Mouse (Mus musculus) cerebellum, postnatal 25 days (tissue): ENCODE measurements around the gene Mcoln3.

Experiments used
- DNase-seq, 2 experiments: peaks; one replicate each; pipeline ENCODE4 v3.0.0; 2021; ENCODE audit warnings: mixed read lengths in 2 of 2

Mcoln3 gene

DNA sequence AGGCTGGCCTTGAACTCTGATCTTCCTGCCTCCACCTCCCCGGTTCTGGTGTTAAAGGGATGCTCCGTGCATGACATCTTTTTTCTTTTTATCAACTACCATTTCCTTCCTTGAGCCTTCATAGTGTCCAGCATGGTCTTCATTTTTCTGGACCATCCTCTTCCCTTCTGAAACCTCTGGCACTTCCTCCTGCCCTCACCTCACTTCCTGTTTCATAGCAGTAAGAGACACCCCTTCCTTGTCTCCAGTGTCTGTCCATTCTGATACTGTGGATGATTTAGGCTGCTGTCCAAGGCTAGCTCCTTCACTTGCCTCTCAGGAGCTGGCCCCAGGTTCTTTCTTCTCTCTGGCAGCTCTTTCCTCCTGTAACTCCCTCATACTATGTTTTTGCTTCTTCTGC, 18.2 kb downstream of the Mcoln3 start:
- no peak for DNase-seq

DNA sequence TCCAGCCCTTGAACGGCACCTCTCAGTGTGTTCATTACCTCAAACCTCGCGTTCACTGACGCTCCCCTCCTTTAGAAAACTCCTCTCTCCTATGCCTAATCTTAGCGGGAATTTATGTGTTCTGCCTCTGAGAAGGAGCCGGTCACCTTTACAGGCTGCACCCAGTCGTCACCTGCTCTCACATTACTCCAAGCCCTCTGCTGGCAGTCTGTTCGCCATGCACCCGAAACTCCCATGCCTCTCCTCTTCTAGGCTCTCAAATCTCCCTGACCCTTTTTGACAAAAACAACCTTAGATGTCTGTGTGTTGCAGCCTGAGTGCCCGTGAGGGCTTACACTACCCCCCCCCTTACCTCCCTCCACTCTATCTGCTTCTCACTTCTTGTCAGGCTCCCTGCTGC, 19.2 kb downstream of the Mcoln3 start:
- DNase-seq, result no peak

DNA sequence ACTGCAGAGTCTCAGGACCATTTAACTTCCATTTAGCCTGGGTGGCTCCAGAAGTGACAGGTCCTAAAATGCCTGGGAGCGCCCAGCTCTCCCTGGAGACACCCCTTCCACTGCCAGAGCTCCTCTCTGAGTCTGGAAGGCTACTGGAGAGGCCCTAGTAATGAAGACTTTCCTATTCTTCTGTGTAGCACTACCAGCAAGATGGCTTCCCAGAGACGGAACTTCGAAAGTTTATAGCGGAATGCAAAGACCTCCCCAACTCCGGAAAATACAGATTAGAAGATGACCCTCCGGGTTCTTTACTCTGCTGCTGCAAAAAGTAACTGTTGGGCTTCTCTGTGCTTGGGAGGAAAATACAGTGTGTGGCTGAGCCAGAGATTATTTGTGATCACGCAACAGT, 23.0 kb downstream of the Mcoln3 start:
- DNase-seq, result no peak

DNA sequence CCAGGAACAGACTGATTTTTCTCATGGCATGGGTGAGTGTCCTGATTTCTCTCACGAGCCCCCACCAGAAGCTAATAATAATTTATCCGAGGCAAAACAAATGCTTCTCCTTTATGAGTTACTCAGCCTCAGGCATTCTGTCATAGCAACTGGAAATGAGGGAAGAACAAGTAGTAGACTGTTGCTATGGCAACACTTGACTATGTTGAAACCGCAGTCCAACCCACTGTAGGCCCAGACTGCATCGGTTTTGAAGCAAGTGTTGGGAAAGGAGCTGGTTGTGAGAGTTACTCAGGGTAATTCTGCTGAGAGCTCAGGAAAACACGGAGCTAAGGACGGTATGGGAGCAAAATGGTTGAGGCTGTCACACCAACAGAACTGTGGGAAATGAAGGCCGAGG, 25.3 kb downstream of the Mcoln3 start:
- DNase-seq, result no peak

DNA sequence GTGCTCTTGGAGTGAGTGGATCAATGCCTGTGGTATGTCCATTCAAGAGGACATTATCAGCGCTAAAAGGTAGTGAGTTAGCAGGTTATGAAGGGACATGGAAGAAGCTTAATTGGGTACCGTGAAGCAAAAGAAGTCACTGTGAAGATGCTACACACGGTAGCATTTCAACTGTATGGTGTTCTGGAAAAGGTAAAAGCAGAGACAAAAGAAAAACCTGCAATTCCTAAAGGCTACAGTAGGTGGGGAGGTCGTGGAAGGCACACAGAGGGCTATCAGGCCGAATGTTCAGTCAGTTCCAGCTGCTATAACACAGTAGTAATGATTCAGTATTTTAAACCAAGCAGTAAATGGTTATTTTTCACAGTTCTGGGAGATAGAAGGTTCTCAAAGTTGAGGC, 28.3 kb downstream of the Mcoln3 start:
- DNase-seq, result no peak

DNA sequence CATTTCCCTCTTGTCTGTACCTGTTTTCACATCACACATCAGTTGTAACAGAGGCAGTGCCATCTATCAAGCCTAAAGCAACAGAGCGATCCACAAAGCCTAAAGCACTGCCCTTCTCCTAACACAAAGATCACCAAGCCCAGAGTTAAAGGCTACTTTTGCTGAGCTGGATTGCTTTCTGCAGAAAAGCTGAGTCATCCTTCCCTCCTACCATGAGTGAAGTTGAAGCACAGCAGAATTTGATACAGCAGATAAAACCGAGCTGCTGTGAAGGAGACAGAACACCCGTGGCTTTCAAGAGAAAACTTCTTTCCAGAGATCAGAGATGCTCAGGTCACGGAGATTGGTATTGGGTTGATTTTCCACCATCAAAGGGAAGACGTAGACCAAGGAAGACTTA, 28.9 kb downstream of the Mcoln3 start:
- no peak for DNase-seq

DNA sequence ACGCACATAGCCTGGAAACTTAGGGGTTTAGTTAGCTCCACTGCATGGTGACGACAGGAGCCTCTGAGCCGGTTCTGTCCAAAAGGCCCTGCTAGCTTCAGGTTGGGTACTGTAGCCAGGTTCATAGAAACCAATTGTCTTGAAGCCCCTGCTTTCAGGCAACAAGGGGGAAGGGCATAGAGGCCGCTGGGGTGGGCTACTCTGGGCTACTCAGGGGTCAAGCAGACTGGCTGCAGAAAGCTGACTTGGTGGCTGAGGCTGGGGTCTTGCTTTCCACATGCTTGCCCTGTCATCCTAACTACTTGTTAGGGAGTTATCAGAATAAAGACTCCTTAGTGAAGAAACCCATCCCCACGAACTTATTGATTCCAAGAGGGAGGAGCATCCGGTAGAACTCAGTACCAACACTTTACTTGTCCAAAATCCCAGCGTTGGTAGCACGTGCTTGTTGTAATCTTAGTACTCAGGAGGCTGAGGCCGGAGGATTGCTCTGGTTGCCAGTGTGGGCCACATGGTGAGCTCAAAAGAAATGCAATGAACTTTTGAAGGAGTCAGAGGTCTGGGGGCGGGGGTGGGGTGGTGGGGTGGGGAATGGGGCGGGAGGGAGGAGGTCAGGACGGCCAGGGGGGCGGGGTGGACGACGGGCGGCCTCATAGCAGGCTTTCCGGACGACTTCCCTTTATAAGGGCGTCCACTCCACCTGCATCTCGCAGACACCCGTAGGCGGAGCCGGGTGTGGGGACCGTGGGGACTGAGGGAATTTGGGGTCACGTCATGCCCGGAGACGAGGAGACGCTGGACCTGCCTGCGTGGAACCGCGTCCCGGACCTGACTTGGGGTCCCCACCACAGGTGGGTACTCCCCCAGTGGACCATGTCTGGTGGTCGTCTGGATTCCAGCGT, 32.2 kb downstream of the Mcoln3 start, which contains the start of gene Mcoln2:
TSS of gene Mcoln2 (plus strand) at position 678 of the 902 bp plus-strand sequence.
- peak in 1 of 2 experiments; percentile 2 for DNase-seq

DNA sequence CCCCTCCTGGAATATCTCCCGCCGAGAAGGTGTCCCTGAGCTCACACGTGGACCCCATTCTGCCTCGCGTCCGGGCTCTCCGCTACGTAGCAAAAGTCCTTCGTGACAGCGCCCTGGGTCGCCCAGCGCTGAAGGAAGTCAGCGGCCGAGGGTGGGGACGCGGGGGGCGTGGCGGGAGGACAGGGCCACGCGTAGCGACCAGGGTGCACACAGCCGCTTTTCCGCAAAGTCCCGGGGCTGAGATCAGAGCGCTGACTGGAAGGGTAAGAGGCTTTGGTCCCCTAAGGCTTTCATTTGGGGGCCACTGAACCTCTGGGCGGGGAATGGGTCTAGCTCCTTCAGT, 32.8 kb downstream of the Mcoln3 start:
- peak in 1 of 2 experiments; percentile 14 for DNase-seq

DNA sequence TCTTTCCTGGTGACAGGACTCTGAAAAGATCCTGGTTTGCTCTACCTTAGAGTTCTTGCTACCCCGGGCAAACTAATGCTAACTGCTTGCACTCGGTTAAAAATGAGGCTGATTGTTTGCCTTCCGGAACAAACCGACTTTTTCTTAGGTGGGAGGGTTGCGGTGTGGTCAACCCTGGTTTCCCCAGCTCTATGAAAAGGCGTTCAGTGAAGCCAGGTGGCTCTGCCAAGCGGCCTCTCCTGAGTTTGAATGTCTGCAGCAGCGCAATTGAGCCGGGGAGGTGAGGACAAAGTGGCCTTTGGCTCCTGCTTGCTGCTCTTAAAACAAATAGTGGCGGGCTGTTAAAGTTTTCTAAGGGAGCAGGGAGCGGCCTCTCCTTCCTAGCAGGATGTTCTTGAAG, 33.3 kb downstream of the Mcoln3 start:
- DNase-seq, result no peak

DNA sequence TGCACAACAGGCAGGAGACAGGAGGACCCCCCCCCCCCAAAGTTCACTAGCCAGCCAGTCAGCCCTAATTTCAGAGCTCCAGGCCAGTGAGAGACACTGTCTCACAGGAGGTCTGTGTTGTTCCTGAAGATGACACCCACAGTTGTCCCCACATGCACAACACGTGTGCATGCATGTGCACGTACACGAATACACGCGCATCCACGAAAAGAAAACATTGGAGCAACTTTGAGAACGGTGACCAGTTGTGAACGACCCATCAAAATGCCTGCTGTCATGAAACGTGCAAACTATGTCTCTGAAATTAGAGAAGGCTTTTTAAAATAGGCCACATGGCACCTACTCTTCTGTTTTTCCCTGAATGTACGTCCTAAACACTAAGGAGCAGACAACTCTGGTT, 34.1 kb downstream of the Mcoln3 start:
- no peak for DNase-seq

DNA sequence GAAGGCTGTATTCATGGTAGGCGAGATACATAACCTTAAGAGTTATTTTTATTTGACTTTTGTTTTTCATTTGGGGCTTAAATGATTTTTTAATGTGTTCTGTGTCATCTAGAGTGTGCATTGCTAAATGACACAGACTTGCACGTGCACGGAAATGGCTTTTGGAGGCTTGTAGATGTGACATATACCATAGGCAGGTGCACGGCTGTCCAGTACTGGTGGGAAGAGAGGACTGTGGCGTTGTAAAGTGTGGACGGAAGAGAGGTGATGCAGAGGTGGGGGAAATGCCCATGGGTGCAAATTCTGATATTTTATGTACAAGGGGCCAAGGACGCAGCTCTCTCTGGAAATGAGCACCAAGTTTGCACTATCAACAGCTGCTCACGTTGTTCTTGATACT, 34.5 kb downstream of the Mcoln3 start:
- DNase-seq, result no peak

DNA sequence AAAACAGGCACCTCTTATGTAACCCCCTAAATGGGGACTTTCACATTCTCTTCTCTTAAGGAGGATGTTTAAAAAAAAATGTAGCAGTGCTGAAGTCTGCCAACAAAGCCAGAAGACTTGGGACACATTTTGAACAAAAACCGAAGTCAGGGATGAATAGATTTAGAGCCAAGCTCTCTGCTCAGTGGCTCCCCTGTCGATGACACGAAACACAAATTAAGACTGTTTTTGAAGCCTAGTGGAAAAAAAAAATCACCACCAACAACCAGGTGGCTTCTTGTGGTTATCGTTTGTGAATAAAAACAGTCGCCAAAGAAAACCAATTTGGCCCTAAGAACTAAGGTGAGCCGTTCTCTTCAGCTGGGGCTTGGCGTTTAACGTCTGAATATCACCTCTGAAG, 35.1 kb downstream of the Mcoln3 start:
- DNase-seq, result no peak

DNA sequence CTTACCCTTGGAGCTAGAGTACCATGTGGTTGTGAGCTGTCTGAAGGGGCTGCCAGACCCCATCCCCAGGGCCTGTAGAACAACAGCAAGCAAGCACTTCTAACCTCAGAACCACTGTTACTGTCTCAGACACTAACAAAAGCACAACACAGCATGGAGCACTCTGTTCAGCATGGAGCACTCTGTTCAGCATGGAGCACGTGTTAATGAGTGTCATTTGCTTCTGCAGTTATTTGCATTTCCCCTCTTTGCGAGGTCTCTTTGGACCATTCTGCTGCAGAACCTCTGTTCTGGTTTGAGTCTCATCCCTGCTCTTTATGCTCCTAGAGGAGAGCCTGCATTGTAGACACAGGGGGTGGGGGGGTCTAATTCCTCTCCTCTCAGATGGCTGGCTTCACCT, 35.7 kb downstream of the Mcoln3 start:
- no peak for DNase-seq

DNA sequence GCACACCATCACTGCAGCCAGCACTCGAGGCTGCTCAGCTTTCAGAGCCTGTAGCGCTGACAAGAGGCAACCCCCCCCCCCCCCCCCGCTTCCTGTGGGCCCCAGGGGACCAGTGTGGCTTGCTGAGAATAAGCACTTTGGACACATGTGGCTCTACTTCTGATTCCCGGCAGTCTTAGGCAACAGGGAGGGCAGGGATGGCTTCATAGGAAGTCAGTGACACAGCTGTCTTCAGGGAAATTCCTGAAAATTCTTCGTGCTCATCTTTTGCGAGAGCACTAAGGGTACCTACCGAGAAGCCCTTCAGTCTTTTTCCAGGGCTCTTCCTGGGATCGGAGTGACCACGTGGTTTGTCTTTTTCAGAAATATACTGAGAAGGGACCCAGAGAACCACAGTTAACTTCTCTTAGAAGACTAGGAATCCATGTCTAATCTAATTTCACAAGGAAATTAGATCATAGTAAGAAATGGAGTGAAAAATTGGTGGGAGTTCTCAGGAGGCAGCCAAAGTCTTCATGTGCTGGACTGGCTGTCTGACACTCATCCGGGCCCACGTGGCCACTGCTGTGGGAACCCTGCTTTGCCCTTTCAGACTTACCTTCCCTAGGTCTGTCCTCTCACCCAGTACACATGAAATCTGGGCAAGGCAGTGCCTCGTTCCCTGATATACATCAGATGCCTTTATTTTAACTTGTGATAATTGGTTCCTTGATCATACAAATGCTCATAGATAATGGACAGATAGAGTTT, 36.8 kb downstream of the Mcoln3 start:
- no peak for DNase-seq

DNA sequence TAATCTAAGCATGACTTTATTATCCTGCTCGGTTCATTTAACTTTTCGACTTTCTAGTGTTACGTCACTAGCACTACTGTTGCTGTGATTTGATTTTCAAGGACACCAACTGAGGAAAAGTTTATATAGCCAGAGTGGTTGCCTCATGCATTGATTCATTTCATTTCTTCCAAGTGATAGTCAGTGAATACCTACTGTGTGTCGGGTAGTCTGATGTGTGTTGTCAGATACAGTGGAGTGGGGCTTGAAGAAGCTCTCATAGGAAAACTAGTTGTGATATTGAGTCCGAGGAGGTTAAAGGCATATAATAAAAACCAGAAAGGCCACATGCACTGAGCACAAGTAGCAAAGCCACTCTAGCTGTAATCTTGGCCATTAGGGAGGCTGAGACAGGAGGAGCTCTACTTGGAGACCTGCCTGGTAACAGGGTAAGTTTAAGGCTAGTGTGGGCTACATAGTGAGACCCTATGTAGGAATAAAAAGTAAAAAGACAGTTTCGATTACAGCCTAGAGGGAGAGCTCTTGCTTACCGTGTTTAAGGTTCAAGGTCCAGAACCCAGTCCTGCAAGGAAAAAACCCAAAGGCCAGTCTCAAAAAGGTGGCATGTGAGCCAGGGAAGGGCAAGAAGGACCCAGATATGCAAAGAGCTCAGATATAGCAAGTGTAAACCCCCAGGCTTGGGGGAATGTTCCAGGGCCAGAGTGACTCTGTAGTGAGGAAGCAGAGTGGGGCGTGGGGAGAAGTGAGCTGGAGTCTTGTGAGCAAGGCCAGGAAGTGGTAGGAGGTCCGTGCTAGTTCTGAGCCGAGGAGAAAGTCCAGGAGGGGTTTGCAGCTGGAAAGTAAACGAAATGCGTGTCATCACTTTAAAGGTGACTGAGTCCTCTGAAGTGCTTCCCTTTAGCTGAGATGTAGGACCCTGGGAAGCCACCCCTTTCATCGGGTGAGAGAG, 38.7 kb downstream of the Mcoln3 start:
- no peak for DNase-seq

DNA sequence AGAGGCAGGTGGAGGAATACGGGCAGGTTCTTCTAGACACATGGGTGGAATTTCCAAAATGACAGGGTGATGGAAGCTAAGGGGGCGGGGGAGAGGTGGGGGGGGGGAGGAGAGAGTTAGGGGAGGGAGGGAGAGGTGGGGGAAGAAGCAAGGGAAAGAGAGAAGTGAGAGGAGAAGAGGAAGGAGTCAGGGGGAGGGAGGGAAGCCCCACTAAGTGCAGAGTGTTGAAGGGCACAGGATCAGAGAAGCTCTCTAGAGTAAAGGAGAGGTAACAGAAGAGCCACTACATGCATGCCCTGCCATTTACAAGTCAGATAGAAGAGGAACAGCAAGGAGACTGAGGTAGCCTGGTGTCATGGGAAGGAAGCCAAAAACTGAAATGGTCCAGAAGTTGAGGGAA, 39.6 kb downstream of the Mcoln3 start:
- DNase-seq, result no peak

DNA sequence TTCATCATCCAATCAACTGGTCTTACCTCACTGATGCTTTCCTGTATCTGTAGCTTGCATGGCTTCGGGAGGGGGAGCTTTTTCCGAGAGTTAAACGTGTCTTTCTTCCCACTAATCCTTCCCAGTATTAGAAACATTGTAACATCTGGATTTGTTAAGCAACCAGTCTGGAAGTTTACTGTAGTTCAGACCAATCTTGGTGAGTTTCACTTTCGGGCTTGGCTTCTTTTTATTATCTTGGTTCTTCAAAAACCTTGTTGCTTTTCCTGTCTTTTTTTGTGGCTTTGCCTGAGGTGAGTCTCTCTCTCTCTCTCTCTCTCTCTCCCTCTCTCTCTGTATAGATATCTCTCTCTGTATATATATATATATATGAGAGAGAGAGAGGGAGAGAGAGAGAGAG, 40.8 kb downstream of the Mcoln3 start:
- no peak for DNase-seq

DNA sequence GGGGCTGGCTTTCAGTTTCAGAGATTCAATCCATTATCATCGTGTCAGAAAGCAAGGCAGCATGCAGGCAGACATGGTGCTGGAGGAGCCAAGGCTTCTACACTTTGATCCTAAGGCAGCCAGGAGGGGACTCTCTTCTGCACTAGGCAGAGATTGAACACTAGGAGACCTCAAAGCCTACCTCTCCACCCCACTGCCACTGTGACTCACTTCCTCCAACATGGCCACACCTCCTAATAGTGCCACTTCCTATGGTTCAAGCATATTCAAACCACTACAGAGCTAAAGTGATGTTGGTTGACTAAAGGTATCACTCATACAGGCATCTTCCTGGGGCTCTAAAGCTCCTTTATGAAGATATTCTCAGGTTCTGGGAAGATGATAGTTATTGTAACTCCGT, 42.1 kb downstream of the Mcoln3 start:
- no peak for DNase-seq

DNA sequence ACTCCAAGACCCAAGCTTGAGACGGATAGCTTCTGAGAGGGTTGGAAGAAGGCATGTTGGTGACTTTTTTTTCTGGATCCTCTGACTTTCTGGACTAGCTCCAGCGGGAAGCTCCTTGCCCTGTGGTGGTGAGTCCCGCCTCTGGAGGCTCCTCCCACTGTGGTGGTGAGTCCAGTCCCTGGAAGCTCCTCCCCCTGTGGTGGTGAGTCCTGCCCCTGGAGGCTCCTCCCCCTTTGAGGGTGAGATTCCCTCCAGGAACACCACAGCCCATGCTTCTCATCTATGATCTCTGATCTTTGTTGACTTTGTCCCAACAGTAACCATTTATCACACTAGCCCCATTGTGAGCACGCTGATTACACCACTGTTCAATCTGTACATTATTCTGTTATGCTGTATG, 44.9 kb downstream of the Mcoln3 start:
- no peak for DNase-seq

DNA sequence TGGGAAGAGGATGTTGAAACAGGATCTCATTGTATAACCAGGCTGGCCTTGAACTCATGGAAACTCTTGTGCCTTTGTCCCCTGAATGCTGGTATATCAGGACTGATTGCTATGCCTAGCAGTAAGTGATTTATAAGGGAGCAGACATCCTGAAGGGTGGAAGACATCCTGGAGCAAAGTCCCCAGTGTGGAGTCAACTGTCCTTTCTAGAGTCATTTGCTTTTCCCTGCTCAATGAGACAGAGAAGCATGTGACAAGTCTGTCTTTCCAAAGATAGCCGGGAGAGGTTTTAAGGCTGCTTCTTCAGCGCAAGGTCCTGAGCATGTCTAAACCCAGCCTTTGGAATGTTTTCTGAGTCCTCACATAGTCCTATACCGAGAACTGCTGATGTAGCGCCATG, 52.1 kb downstream of the Mcoln3 start:
- DNase-seq, result no peak

DNA sequence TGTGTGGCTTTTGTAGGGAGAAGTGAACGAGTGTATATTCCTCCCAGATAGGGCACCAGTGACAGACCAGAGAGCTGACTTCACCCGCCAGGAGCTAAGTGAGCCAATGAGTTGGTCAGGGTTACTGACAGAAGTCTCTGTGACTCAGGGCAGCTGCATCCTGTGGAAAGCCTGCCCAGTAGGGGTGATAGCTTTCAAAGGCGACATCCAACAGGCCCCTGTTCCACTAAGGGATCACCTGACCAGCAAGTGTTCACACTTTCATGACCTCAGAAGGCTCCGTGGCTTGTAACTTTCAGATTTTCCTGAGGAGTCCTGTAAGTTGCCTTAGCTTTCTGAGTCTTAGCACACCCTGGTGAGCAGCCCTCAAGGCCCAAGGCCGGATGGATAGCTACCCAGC, 55.8 kb downstream of the Mcoln3 start:
- DNase-seq, result no peak

DNA sequence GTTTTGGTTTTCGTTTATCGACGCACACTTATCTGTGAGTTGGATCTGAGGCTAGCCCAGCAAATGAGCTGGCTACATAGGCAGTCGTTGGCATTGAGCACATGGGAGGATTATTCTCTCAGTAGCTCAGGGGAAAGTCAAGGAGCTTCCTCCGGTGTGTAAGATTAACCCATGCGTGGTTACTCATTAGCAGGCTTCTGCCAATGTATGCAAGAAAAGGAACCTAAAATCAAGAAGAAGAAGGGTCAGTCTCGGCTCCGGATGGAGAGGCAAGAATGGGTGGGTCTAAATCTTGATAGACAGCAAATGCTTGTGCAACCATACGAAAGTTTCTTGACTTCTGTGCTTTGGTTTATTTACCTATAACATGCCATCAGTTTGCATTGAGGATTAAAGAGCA, 57.0 kb downstream of the Mcoln3 start:
- DNase-seq, result no peak

DNA sequence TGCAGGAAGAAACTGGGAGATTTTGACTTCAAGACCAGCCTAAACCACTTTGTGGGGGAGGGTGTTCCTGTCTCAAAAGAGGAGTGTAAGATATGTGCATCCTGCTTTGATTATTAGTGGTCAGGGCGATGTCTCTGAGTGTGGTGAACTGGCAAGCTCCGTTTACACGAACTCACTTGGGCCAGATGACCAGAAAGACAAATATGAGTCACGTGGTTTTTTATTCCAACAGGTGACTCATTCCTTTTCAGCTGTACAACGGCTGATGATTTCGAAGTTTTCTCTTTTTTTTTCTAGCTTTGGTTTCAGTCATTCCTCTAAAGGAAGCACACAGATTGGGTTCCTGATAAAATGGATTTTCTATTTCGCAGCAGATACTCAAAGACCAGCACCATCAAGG, 60.0 kb downstream of the Mcoln3 start:
- DNase-seq, result no peak
